Mouse (Mus musculus) C3H10T1/2 (cell line): ENCODE data around the gene Gm28891. TPM values are rescaled to one million over a fixed set of nuclear protein-coding genes. Genes with fewer than 3 reads are reported as not detected.

Experiments used
- polyA plus RNA-seq, 2 experiments: library from polyadenylated mRNA; unstranded; fragments of >200 nt; fragmentation: generic; extraction: Trizol; gene quantifications; one replicate each; pipeline ENCODE4 v1.2.1; 2012; ENCODE audit warnings: missing spikeins in 2 of 2

Gm28891 gene
- not detected for polyA plus RNA-seq

DNA sequence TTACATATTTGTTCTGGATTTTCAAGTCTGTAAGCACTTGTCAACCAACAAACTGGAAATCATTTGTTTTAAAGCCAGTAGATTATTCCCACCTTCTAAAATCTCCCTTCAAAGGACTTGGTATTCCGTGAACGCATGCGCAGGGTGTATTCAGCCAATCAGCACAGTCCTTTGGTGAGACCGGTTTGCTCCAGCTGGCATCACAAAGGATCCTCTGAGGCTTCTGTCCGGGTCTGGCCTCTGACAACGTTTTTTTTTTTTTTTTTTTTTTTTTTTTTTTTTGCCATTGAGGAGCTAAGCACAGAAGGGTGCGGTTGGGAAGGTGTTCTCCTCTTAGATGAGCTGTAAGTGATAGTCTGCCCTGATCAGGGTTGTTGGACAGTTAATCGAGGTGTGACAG lies at the start of gene Gm28891:
Gm28891 (plus strand) TSS at position 301 of the 400 bp plus-strand sequence.

